Mouse (Mus musculus) midbrain, embryonic 11.5 days (tissue): ENCODE measurements around the gene Hoxa4. TPM values are rescaled to one million over a fixed set of nuclear protein-coding genes. Genes with fewer than 3 reads are reported as not detected.

Experiments
- ATAC-seq: fragments of 200-750 bp; cut with Nextera tagmentation; 2 replicates; pipeline ENCODE4 v1.8.0; 2017; ENCODE audit warnings: moderate TSS enrichment, moderate library complexity; ENCODE audit not compliant: low FRiP score
- DNase-seq: peaks from one replicate; pipeline ENCODE4 v3.0.0; 2015; ENCODE audit warnings: low spot score; ENCODE audit errors: missing footprints
- H3K27ac ChIP-seq: fragments of 300-500 bp; sonication (generic); 2 replicates; pipeline ENCODE4 v1.5.1; 2014; ENCODE audit warnings: low read depth, low read length
- H3K27me3 ChIP-seq: fragments of 300-500 bp; sonication (generic); 2 replicates; pipeline ENCODE4 v1.6.1; 2014; ENCODE audit warnings: mild to moderate bottlenecking, low read length, moderate library complexity, mixed read lengths; ENCODE audit not compliant: control insufficient read depth, insufficient read depth
- H3K36me3 ChIP-seq: fragments of 300-500 bp; sonication (generic); 2 replicates; pipeline ENCODE4 v1.6.1; 2014; ENCODE audit warnings: mild to moderate bottlenecking, low read length, moderate library complexity, mixed read lengths; ENCODE audit not compliant: control insufficient read depth, insufficient read depth
- H3K4me1 ChIP-seq: fragments of 300-500 bp; sonication (generic); 2 replicates; pipeline ENCODE4 v1.6.1; 2014; ENCODE audit warnings: low read length; ENCODE audit not compliant: control insufficient read depth, insufficient read depth
- H3K4me2 ChIP-seq: fragments of 300-500 bp; sonication (generic); 2 replicates; pipeline ENCODE4 v1.6.1; 2014; ENCODE audit warnings: mild to moderate bottlenecking, moderate library complexity
- H3K4me3 ChIP-seq: fragments of 300-500 bp; sonication (generic); 2 replicates; pipeline ENCODE4 v1.5.1; 2014; ENCODE audit warnings: low read depth, low read length
- H3K9ac ChIP-seq: fragments of 300-500 bp; sonication (generic); 2 replicates; pipeline ENCODE4 v1.6.1; 2014; ENCODE audit warnings: low read length
- H3K9me3 ChIP-seq: fragments of 300-500 bp; sonication (generic); 2 replicates; pipeline ENCODE4 v1.6.1; 2016; ENCODE audit warnings: low read length; ENCODE audit not compliant: control insufficient read depth
- WGBS: fragments of 180-500 bp; shearing (Covaris S2); extraction: QIAGEN DNeasy Blood & Tissue Kit; methylation state at CpG from one replicate; pipeline ENCODE4 v1.1.7; 2014; 5-methylcytosine and 5-hydroxymethylcytosine counted together
- polyA plus RNA-seq: library from polyadenylated mRNA; unstranded; fragments of >200 nt; fragmentation: Nextera tagmentation; extraction: Ambion mirVana; gene quantifications from 2 replicates; pipeline ENCODE4 v1.2.1, GENCODE M21; 2014

Gene Hoxa4
- polyA plus RNA-seq, 1 experiment from 2014 or later = not detected

DNA sequence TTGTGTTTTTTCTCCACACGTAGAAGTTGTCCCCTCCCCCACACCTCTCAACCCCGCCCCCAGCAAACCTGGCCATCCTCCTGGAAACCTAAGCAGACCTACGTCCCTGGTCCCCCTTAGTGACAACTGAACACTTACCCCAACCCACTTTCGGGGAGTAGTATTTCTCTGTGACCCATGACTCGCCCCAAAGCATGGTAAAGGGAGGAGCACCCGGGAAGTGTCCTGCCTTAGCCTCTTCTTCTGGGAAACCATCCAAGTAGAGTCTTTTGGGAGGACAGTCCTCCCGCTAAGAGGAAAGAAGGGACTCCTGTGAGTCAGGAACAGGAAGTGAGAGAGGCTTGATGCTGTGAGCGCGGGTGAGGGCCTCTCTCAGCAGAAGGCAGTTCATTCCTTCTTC lies 31.6 kb downstream of the Hoxa4 start:
- no peak overlapping the region for H3K4me3 ChIP-seq
- no peak overlapping the region for H3K9ac ChIP-seq
- no peak overlapping the region for H3K27ac ChIP-seq
- ATAC-seq = no peak
- peak; percentile 92 for DNase-seq
- H3K9me3 ChIP-seq = no peaks in the 10 kb centered on the region
- no peak overlapping the region for H3K4me2 ChIP-seq
- peaks cover 8% of the 10 kb centered on the region; the same call in 1 of the 2 replicates for H3K4me1 ChIP-seq
- WGBS = 4% methylated on average over 9 of the region's 9 CpGs
- peaks cover 97% of the 10 kb centered on the region for H3K27me3 ChIP-seq
- H3K36me3 ChIP-seq = no peaks in the 10 kb centered on the region

DNA sequence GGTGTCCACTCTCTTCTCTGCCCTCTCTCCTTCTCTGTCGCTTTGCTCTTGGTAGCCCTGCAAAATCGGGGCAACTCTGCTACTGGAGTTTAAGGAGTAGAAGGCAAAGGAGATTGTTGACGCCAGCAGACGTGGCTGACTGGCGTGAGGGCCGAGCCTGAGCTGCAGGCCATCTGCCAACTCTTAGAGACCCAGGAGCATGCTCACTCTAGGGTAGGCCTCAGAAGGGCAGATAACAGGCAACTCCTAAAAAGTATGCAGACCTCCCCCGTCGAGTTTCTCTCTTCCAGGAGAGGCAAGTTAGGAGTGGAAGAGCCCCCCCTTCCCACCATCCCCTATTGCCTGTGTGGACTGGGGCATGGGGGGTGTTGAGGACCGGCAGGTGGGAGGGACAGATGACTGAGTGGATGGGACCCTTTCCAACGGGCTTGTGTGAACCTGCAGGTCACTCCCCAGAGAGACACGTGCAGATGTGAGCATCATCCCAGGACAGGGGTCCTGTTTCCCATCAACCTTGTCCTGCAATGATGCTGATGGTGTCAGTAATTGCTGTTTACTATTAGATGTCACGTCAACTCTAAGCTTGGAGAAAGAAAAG lies 32.3 kb downstream of the Hoxa4 start:
- no peak overlapping the region for H3K9ac ChIP-seq
- 0 out of 2 replicates have a peak, but pooled peaks have one; percentile 30 for ATAC-seq
- H3K4me3 ChIP-seq = peak overlapping the region; percentile 38; the same call in 1 of the 2 replicates
- peak; percentile 90 for DNase-seq
- H3K4me1 ChIP-seq = peaks cover 8% of the 10 kb centered on the region; the same call in 1 of the 2 replicates
- no peak overlapping the region for H3K27ac ChIP-seq
- no peaks in the 10 kb centered on the region for H3K36me3 ChIP-seq
- WGBS = 1% methylated on average over 12 of the region's 12 CpGs
- H3K4me2 ChIP-seq = peak overlapping the region; percentile 73
- H3K27me3 ChIP-seq = peaks cover 97% of the 10 kb centered on the region
- no peaks in the 10 kb centered on the region for H3K9me3 ChIP-seq

DNA sequence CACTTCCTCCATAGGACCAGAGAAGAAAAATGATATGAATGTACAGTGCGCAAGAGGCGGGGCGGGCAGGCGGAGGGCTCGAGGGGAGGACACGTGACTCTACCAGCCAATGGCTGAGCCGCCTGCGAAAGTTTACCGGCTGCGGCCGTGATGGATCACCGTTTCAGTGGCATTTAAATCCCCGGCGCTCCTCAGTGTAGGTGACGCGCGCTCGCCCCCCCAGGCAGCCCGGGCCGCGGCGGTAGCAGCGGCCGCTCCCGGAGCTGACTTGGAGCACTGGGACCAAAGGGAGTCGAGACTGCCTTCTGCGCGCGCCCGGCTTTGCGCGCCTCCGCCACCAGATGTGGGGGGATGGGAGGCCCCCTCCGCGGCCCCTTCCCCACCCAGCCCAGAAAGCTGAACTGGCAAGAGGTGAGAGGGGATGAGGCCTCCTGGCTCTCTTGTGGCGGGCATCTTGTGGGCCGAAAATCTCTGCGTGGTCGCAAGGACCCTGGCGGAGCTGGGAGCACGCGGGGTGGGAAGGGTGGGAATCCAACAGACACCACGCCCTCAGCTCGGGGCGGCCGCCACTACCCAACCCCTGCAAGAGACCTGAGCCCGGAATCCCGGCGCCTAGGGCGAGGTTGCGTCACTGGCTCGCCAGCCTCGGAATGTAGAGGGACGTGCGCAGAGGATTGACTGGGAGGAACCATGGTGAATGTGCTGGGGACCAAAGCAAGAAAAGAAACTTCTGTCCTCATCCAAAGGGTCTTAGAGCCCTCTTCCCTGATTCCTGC lies 33.1 kb downstream of the Hoxa4 start, which contains the start of gene Hoxa1:
Gene Hoxa1 (minus strand): TSS at position 42 of the 776 bp plus-strand sequence.
- ATAC-seq = peak; percentile 71
- Histone ChIP-seq H3K27ac (no peak within 1 kb of the TSS), H3K4me3 (peak within 1 kb of the TSS; percentile 38), H3K9ac (no peak within 1 kb of the TSS), H3K9me3 (no peaks in the 10 kb centered on the region), H3K4me2 (peak within 1 kb of the TSS; percentile 73), H3K4me1 (peaks cover 8% of the 10 kb centered on the region; the same call in 1 of the 2 replicates), H3K27me3 (peaks cover 97% of the 10 kb centered on the region), H3K36me3 (no peaks in the 10 kb centered on the region)
- DNase-seq = peak; percentile 95
- WGBS = under 1% methylated on average over 55 of the region's 55 CpGs

DNA sequence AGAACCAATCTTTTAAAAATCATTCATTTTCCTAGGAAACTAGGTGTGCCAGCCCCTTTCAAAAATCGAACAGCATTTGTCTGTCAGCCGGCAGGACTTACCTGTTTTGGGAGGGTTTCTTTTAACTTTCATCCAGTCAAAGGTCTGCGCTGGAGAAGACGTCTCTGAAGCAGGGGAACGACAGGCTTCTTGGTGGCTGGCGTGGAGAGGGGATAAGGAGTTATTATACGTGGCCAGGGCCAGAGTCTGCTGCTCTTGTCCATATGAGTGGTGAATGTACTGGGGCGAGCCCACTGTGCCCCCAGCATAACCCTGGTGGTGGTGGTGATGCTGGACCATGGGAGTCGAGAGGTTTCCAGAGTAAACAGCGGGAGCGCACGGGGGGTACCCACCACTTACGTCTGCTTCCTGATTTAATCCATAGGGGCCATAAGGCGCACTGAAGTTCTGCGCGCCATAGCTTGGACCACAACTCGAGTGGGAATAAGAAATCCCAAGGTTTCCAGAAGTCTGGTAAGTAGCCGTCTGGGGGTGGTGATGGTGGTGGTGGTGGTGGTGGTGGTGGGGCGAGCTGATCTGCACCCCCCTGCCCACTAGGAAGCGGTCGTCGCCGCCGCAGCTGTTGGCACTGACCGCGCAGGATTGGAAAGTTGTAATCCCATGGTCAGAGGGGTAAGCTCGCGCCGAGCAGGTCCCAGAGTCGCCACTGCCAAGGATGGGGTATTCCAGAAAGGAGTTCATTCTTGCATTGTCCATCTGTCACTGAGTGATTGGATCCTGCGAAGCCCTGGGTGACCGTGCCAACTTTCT lies 33.9 kb downstream of the Hoxa4 start:
- Histone ChIP-seq H3K4me1 (peaks cover 8% of the 10 kb centered on the region; the same call in 1 of the 2 replicates), H3K4me3 (peak overlapping the region; percentile 38), H3K9me3 (no peaks in the 10 kb centered on the region), H3K27me3 (peaks cover 97% of the 10 kb centered on the region), H3K4me2 (peak overlapping the region; percentile 73), H3K27ac (no peak overlapping the region), H3K36me3 (no peaks in the 10 kb centered on the region), H3K9ac (no peak overlapping the region)
- peak; percentile 68 for ATAC-seq
- 1% methylated on average over 32 of the region's 32 CpGs for WGBS
- peak; percentile 90 for DNase-seq

DNA sequence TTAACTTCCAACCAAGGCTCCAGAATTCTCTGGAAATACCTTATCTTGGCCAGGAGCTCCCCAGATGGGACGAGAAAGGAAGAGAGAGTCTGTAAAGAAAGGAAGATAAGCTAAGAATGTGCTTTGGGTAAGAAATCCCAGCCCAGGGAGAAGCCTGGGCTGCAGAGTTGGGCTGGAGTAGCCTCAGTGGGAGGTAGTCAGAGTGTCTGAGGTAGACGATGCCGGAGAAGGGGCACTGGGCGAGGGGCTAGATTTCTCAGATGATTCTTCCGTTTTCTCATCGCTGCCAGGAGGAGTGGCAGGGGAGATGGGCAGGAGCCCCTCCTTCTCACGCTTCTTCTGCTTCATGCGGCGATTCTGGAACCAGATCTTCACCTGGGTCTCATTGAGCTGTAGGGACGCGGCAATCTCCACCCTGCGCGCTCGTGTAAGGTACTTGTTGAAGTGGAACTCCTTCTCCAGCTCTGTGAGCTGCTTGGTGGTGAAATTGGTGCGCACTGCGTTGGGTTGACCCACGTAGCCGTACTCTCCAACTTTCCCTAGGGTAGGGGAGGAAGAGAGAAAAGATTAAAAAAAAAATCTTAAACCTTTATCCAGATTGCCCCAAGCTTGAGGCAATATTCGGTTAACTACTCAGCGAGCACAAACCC lies 34.9 kb downstream of the Hoxa4 start:
- no peak overlapping the region for H3K4me2 ChIP-seq
- WGBS = under 1% methylated on average over 20 of the region's 20 CpGs
- H3K36me3 ChIP-seq = no peaks in the 10 kb centered on the region
- no peak overlapping the region for H3K4me3 ChIP-seq
- H3K9me3 ChIP-seq = no peaks in the 10 kb centered on the region
- peaks cover 99% of the 10 kb centered on the region for H3K27me3 ChIP-seq
- no peak overlapping the region for H3K27ac ChIP-seq
- peak; percentile 90 for DNase-seq
- H3K9ac ChIP-seq = no peak overlapping the region
- peaks cover 8% of the 10 kb centered on the region; the same call in 1 of the 2 replicates for H3K4me1 ChIP-seq
- ATAC-seq = no peak

DNA sequence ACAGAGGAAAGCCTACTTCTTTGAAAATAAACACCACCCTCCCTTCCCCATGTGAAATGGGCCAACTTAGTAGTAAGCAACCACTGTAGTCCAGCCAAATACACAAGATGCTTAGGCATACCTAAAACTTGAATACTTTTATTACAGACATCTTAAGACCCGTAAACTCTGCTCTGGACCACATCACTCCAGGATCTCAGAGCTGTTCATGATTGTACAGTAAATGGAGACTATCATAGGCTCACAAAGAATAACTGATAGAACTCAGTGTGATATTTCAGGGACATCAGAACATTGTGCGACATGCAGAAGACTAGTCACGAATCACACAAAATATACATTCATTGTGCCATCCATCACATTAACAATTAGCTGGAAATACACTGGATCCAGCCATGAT lies 36.1 kb downstream of the Hoxa4 start:
- Histone ChIP-seq H3K27me3 (peaks cover 99% of the 10 kb centered on the region), H3K27ac (no peak overlapping the region), H3K36me3 (no peaks in the 10 kb centered on the region), H3K4me2 (no peak overlapping the region), H3K9ac (no peak overlapping the region), H3K4me3 (no peak overlapping the region), H3K9me3 (no peaks in the 10 kb centered on the region), H3K4me1 (peaks cover 8% of the 10 kb centered on the region; the same call in 1 of the 2 replicates)
- peak; percentile 92 for DNase-seq
- 40% methylated on average over 3 of the region's 3 CpGs for WGBS
- ATAC-seq = no peak

DNA sequence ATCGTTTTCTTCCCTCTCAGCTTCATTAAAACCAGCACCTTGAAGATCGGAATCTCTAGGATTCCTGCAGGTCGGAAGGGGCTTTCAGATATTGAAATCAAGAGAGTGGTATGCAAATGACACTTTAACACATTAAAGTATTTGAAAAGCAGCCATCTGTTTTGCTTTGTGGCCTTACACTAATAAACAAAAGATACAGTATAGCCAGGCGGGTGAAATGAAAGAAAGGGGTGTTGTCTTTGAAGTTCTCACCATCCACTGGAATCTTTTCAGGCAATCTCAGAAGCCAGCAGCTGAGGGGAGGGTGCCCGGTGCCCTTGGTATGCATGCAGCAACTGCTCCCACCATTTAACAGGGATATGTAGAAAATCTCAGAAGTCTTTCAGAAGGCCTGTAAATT lies 37.5 kb downstream of the Hoxa4 start:
- Histone ChIP-seq H3K36me3 (no peaks in the 10 kb centered on the region), H3K4me3 (no peak overlapping the region), H3K4me2 (no peak overlapping the region), H3K4me1 (peaks cover 8% of the 10 kb centered on the region; the same call in 1 of the 2 replicates), H3K27ac (no peak overlapping the region), H3K9ac (no peak overlapping the region), H3K9me3 (no peaks in the 10 kb centered on the region; the same call in 1 of the 2 replicates), H3K27me3 (peaks cover 98% of the 10 kb centered on the region)
- DNase-seq = peak; percentile 90
- WGBS = 1% methylated on average over 5 of the region's 5 CpGs
- no peak for ATAC-seq

DNA sequence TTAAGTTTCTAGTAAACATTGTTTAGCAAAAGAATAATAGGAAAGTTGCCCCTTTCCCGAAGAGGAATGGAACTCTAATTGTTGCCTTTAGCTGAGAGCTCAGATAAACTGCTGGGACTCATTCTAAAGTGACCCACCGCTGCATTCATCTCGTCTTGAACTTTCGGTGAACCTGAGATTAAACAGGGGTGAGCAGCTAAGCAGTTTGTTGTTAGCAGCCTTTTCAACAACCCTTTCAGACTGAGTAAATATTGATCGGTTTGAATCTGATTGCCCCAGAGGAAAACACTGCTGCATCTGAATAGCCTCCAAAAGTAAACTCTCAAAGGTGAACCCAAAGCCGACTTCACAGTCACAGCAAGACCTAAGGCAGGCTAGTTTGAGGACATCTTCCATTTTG lies 38.3 kb downstream of the Hoxa4 start:
- H3K36me3 ChIP-seq = no peaks in the 10 kb centered on the region
- H3K27me3 ChIP-seq = peaks cover 96% of the 10 kb centered on the region
- H3K4me1 ChIP-seq = peaks cover under 1% of the 10 kb centered on the region; the same call in 1 of the 2 replicates
- H3K27ac ChIP-seq = no peak overlapping the region
- H3K4me2 ChIP-seq = no peak overlapping the region
- DNase-seq = peak; percentile 91
- H3K9ac ChIP-seq = no peak overlapping the region
- no peaks in the 10 kb centered on the region; the same call in 1 of the 2 replicates for H3K9me3 ChIP-seq
- no peak for ATAC-seq
- WGBS = 0% methylated on average over 6 of the region's 6 CpGs
- no peak overlapping the region for H3K4me3 ChIP-seq
